Comparison of ENCODE assay signal across 28 mouse cellular contexts in genomic region chr4:100307365-100307764, GRCm38 (mm10).
DNase-seq lines count a peak whose midpoint lies in the region; ATAC-seq lines count a peak whose summit lies in the region.
"Had no signal": no experiment of that assay in that cellular context is flagged by ENCODE, and none has a peak within 500 bp of the region (broad histone marks: within the 10 kb centered on the region; RNA-seq: fewer than 3 reads in every experiment).

No protein-coding gene starts in this region.

- no peak overlapping the region for H3K4me2 ChIP-seq in limb, embryonic 12.5 days
- H3K4me2 ChIP-seq in midbrain, embryonic 11.5 days, result no peak overlapping the region
- no peak overlapping the region for H3K4me2 ChIP-seq in midbrain, embryonic 15.5 days
- H3K4me2 ChIP-seq: forebrain, embryonic 13.5 days; hindbrain, embryonic 12.5 days; kidney, embryonic 15.5 days; limb, embryonic 15.5 days; liver, embryonic 13.5 days; neural tube, embryonic 12.5 days had no signal

- peak overlapping the region; percentile 2; the same call in 1 of the 2 replicates for H3K27ac ChIP-seq in limb, embryonic 12.5 days
- no peak overlapping the region for H3K27ac ChIP-seq in limb, embryonic 10.5 days
- no peak overlapping the region for H3K27ac ChIP-seq in midbrain, embryonic 11.5 days (ENCODE audit: low read depth, low read length)
- H3K27ac ChIP-seq in midbrain, embryonic 15.5 days, result no peak overlapping the region
- H3K27ac ChIP-seq: forebrain, embryonic 13.5 days; hindbrain, embryonic 12.5 days; hindbrain, postnatal 0 days; kidney, embryonic 15.5 days; limb, embryonic 15.5 days; liver, embryonic 13.5 days; midbrain, embryonic 10.5 days; neural tube, embryonic 12.5 days; stomach, postnatal 0 days had no signal

- no peak overlapping the region for H3K9ac ChIP-seq in limb, embryonic 12.5 days (replicated peaks)
- H3K9ac ChIP-seq in midbrain, embryonic 11.5 days (ENCODE audit: low read length), result no peak overlapping the region
- H3K9ac ChIP-seq in midbrain, embryonic 15.5 days, result no peak overlapping the region
- H3K9ac ChIP-seq: forebrain, embryonic 13.5 days; hindbrain, embryonic 12.5 days; kidney, embryonic 15.5 days; limb, embryonic 15.5 days; liver, embryonic 13.5 days; neural tube, embryonic 12.5 days had no signal

- H3K9me3 ChIP-seq in limb, embryonic 12.5 days, result no peaks in the 10 kb centered on the region
- no peaks in the 10 kb centered on the region for H3K9me3 ChIP-seq in limb, embryonic 10.5 days (replicated peaks)
- no peaks in the 10 kb centered on the region for H3K9me3 ChIP-seq in midbrain, embryonic 11.5 days (ENCODE audit: control insufficient read depth, low read length)
- H3K9me3 ChIP-seq in midbrain, embryonic 15.5 days, result no peaks in the 10 kb centered on the region
- H3K9me3 ChIP-seq: forebrain, embryonic 13.5 days; hindbrain, embryonic 12.5 days; kidney, embryonic 15.5 days; limb, embryonic 15.5 days; liver, embryonic 13.5 days; midbrain, embryonic 10.5 days; neural tube, embryonic 12.5 days had no signal

- intact Hi-C loops in gastrocnemius, postnatal 14 days (cut with DNase I; ENCODE audit: low total_unique reads), result no loop called here

- 49% methylated on average over 4 of the region's 4 CpGs for WGBS in limb, embryonic 12.5 days
- 77% methylated on average over 4 of the region's 4 CpGs for WGBS in limb, embryonic 10.5 days
- 91% methylated on average over 4 of the region's 4 CpGs for WGBS in midbrain, embryonic 11.5 days
- 85% methylated on average over 4 of the region's 4 CpGs for WGBS in midbrain, embryonic 15.5 days

- no peaks in the 10 kb centered on the region; the same call in 1 of the 2 replicates for H3K4me1 ChIP-seq in limb, embryonic 12.5 days (replicated peaks)
- H3K4me1 ChIP-seq in limb, embryonic 10.5 days, result peaks cover 16% of the 10 kb centered on the region
- H3K4me1 ChIP-seq in midbrain, embryonic 11.5 days (ENCODE audit: control insufficient read depth, insufficient read depth, low read length), result no peaks in the 10 kb centered on the region
- no peaks in the 10 kb centered on the region for H3K4me1 ChIP-seq in midbrain, embryonic 15.5 days
- H3K4me1 ChIP-seq: liver, embryonic 13.5 days; neural tube, embryonic 12.5 days had no signal

- DNase-seq in gastrocnemius, adult 18-20 months (ENCODE audit: low spot score), result peak; percentile 17
- no peak for DNase-seq in gastrocnemius, postnatal 14 days
- no peak for DNase-seq in limb, embryonic 10.5 days (ENCODE audit: low spot score)
- DNase-seq in midbrain, embryonic 11.5 days (ENCODE audit: low spot score, missing footprints), result peak; percentile 39
- DNase-seq in fibroblast of lung, adult 2 months (ENCODE audit: low read depth), result peak; percentile 90
- DNase-seq in kidney, postnatal 10 days, result no peak
- DNase-seq: adrenal gland, postnatal 14 days; cerebellum, adult 11 months; cerebellum, adult 9-10 months; cerebellum, postnatal 36 days; heart, postnatal 36 days; liver, embryonic 13.5 days; right cerebral cortex, postnatal 4 days; thymus, adult 18-20 months; thymus, postnatal 25 days had no signal

- no peak overlapping the region for H3K4me3 ChIP-seq in limb, embryonic 12.5 days (replicated peaks)
- no peak overlapping the region for H3K4me3 ChIP-seq in limb, embryonic 10.5 days
- H3K4me3 ChIP-seq in midbrain, embryonic 11.5 days (ENCODE audit: low read depth, low read length), result no peak overlapping the region
- H3K4me3 ChIP-seq in midbrain, embryonic 15.5 days, result no peak overlapping the region
- H3K4me3 ChIP-seq: forebrain, embryonic 13.5 days; hindbrain, embryonic 12.5 days; kidney, embryonic 15.5 days; limb, embryonic 15.5 days; liver, embryonic 13.5 days; midbrain, embryonic 10.5 days; myocyte; neural tube, embryonic 12.5 days had no signal

- H3K36me3 ChIP-seq in limb, embryonic 12.5 days, result no peaks in the 10 kb centered on the region
- H3K36me3 ChIP-seq in limb, embryonic 10.5 days, result no peaks in the 10 kb centered on the region
- no peaks in the 10 kb centered on the region for H3K36me3 ChIP-seq in midbrain, embryonic 11.5 days (ENCODE audit: control insufficient read depth, insufficient read depth, low read length)
- no peaks in the 10 kb centered on the region for H3K36me3 ChIP-seq in midbrain, embryonic 15.5 days (replicated peaks)
- H3K36me3 ChIP-seq: hindbrain, embryonic 12.5 days; kidney, embryonic 15.5 days; limb, embryonic 15.5 days; liver, embryonic 13.5 days; midbrain, embryonic 10.5 days; neural tube, embryonic 12.5 days had no signal

- H3K27me3 ChIP-seq in limb, embryonic 12.5 days, result no peaks in the 10 kb centered on the region; the same call in 1 of the 2 replicates
- no peaks in the 10 kb centered on the region for H3K27me3 ChIP-seq in limb, embryonic 10.5 days (ENCODE audit: low read depth, poor library complexity, severe bottlenecking)
- no peaks in the 10 kb centered on the region for H3K27me3 ChIP-seq in midbrain, embryonic 11.5 days (ENCODE audit: control insufficient read depth, insufficient read depth, low read length)
- H3K27me3 ChIP-seq in midbrain, embryonic 15.5 days (replicated peaks), result no peaks in the 10 kb centered on the region
- H3K27me3 ChIP-seq: CH12.LX; forebrain, embryonic 13.5 days; hindbrain, embryonic 12.5 days; kidney, embryonic 15.5 days; limb, embryonic 15.5 days; liver, embryonic 13.5 days; neural tube, embryonic 12.5 days had no signal

- ATAC-seq in limb, embryonic 12.5 days (ENCODE audit: insufficient number of reproducible peaks, insufficient read depth, low FRiP score, low TSS enrichment, low read depth), result no peak
- no peak for ATAC-seq in midbrain, embryonic 11.5 days (ENCODE audit: low FRiP score)
- ATAC-seq in midbrain, embryonic 15.5 days (replicated peaks), result no peak
- ATAC-seq: forebrain, embryonic 13.5 days; hindbrain, postnatal 0 days; intestine, postnatal 0 days had no signal

Comparison
In these comparisons a context has a peak if more than half of its experiments do, and no peak if none do; other contexts are left out.
1. DNase-seq: peak in gastrocnemius, adult 18-20 months (single experiment), midbrain, embryonic 11.5 days (single experiment) and fibroblast of lung, adult 2 months (single experiment); none in gastrocnemius, postnatal 14 days (single experiment), limb, embryonic 10.5 days (single experiment) and kidney, postnatal 10 days (single experiment).